Mouse (Mus musculus): Measurements from ENCODE around the gene Stk38l. TPM values are rescaled to one million over a fixed set of nuclear protein-coding genes. Genes with fewer than 3 reads are reported as not detected.
"Not testable (repeated sequence)": the region's sequence is repeated elsewhere in the genome, so short reads cannot be mapped to it uniquely, and the experiment has no call there.

Stk38l gene
- total RNA-seq, 2 experiments from 2014 or later: 3.2 to 5.9 TPM

- no peak for ATAC-seq (replicated peaks; ENCODE audit: low FRiP score, poor library complexity, severe bottlenecking)
These were observed 7.4 kb downstream of the Stk38l start for GRCm38 (mm10) chr6:146732232-146732631.

GRCm38 (mm10) chr6:146732676-146733075, 7.9 kb downstream of the Stk38l start:
- ATAC-seq (replicated peaks; ENCODE audit: low FRiP score, poor library complexity, severe bottlenecking): no peak

GRCm38 (mm10) chr6:146733554-146733953, 8.8 kb downstream of the Stk38l start:
- no peak for ATAC-seq (replicated peaks; ENCODE audit: low FRiP score, poor library complexity, severe bottlenecking)

- ATAC-seq (replicated peaks; ENCODE audit: low FRiP score, poor library complexity, severe bottlenecking): no peak
These were observed 14.1 kb downstream of the Stk38l start for GRCm38 (mm10) chr6:146738889-146739288.

GRCm38 (mm10) chr6:146740724-146741123, 15.9 kb downstream of the Stk38l start:
- ATAC-seq (replicated peaks; ENCODE audit: low FRiP score, poor library complexity, severe bottlenecking): no peak

- no peak for ATAC-seq (replicated peaks; ENCODE audit: low FRiP score, poor library complexity, severe bottlenecking)
These were observed 17.3 kb downstream of the Stk38l start for GRCm38 (mm10) chr6:146741986-146742635.

GRCm38 (mm10) chr6:146744266-146744665, 19.5 kb downstream of the Stk38l start:
- ATAC-seq (replicated peaks; ENCODE audit: low FRiP score, poor library complexity, severe bottlenecking): not testable (repeated sequence)

- no peak for ATAC-seq (replicated peaks; ENCODE audit: low FRiP score, poor library complexity, severe bottlenecking)
These were observed 20.4 kb downstream of the Stk38l start for GRCm38 (mm10) chr6:146745180-146745579.

GRCm38 (mm10) chr6:146746577-146746976, 21.8 kb downstream of the Stk38l start:
- no peak for ATAC-seq (replicated peaks; ENCODE audit: low FRiP score, poor library complexity, severe bottlenecking)

- no peak for ATAC-seq (replicated peaks; ENCODE audit: low FRiP score, poor library complexity, severe bottlenecking)
These were observed 22.3 kb downstream of the Stk38l start for GRCm38 (mm10) chr6:146747057-146747456.

GRCm38 (mm10) chr6:146748271-146748670, 23.5 kb downstream of the Stk38l start:
- no peak for ATAC-seq (replicated peaks; ENCODE audit: low FRiP score, poor library complexity, severe bottlenecking)

- ATAC-seq (replicated peaks; ENCODE audit: low FRiP score, poor library complexity, severe bottlenecking): no peak
These were observed 26.9 kb downstream of the Stk38l start for GRCm38 (mm10) chr6:146751671-146752070.

GRCm38 (mm10) chr6:146752178-146752577, 27.4 kb downstream of the Stk38l start:
- no peak for ATAC-seq (replicated peaks; ENCODE audit: low FRiP score, poor library complexity, severe bottlenecking)

GRCm38 (mm10) chr6:146752612-146753011, 27.8 kb downstream of the Stk38l start:
- ATAC-seq (replicated peaks; ENCODE audit: low FRiP score, poor library complexity, severe bottlenecking): no peak

- ATAC-seq (replicated peaks; ENCODE audit: low FRiP score, poor library complexity, severe bottlenecking): no peak
These were observed 28.9 kb downstream of the Stk38l start for GRCm38 (mm10) chr6:146753560-146754160.

GRCm38 (mm10) chr6:146755136-146755535, 30.3 kb downstream of the Stk38l start:
- no peak for ATAC-seq (replicated peaks; ENCODE audit: low FRiP score, poor library complexity, severe bottlenecking)

- ATAC-seq (replicated peaks; ENCODE audit: low FRiP score, poor library complexity, severe bottlenecking): no peak
These were observed 30.9 kb downstream of the Stk38l start for GRCm38 (mm10) chr6:146755679-146756078.

- no peak for ATAC-seq (replicated peaks; ENCODE audit: low FRiP score, poor library complexity, severe bottlenecking)
These were observed 34.2 kb downstream of the Stk38l start for GRCm38 (mm10) chr6:146759027-146759426.

- no peak for ATAC-seq (replicated peaks; ENCODE audit: low FRiP score, poor library complexity, severe bottlenecking)
These were observed 35.2 kb downstream of the Stk38l start for GRCm38 (mm10) chr6:146760022-146760421.

GRCm38 (mm10) chr6:146760736-146761135, 35.9 kb downstream of the Stk38l start:
- ATAC-seq (replicated peaks; ENCODE audit: low FRiP score, poor library complexity, severe bottlenecking): no peak

- no peak for ATAC-seq (replicated peaks; ENCODE audit: low FRiP score, poor library complexity, severe bottlenecking)
These were observed 37.6 kb downstream of the Stk38l start for GRCm38 (mm10) chr6:146762264-146762898.
